Mouse (Mus musculus): ENCODE measurements around the gene U2af2.
A peak's percentile ranks its signal among the peaks of the same experiment; 100 is the strongest.
"Not testable (repeated sequence)": the region's sequence is repeated elsewhere in the genome, so short reads cannot be mapped to it uniquely, and the experiment has no call there.

U2af2 gene

GRCm38 (mm10) chr7:5061774-5062359 is at the start of gene U2af2:
TSS of gene U2af2 (plus strand) at chr7:5062143.
- DNase-seq (ENCODE audit: low read depth in 2 of 2, low spot score in 2 of 2) = peak; percentile 90

- DNase-seq (ENCODE audit: low read depth in 2 of 2, low spot score in 2 of 2) = no peak
These were observed 49.0 kb upstream of the U2af2 start for GRCm38 (mm10) chr7:5012681-5013513.

- peak; percentile 96 to 98 for DNase-seq (ENCODE audit: low read depth in 2 of 2, low spot score in 2 of 2)
These were observed 47.5 kb upstream of the U2af2 start, which contains the start of the genes Zfp524 and Fiz1 for GRCm38 (mm10) chr7:5014251-5015117. TSS of gene Zfp524 (plus strand) at chr7:5014415. TSS of gene Fiz1 (minus strand) at chr7:5014697.

GRCm38 (mm10) chr7:5015118-5016001 is 46.6 kb upstream of the U2af2 start, which contains the start of gene Gm44973:
TSS of gene Gm44973 (plus strand) at chr7:5015496.
- DNase-seq (ENCODE audit: low read depth in 2 of 2, low spot score in 2 of 2) = peak; percentile 82 to 89

GRCm38 (mm10) chr7:5016057-5016456 is 45.9 kb upstream of the U2af2 start:
- DNase-seq (ENCODE audit: low read depth in 2 of 2, low spot score in 2 of 2) = no peak

GRCm38 (mm10) chr7:5016920-5017319 is 45.0 kb upstream of the U2af2 start:
- DNase-seq (ENCODE audit: low read depth in 2 of 2, low spot score in 2 of 2) = no peak

GRCm38 (mm10) chr7:5017352-5017751 is 44.6 kb upstream of the U2af2 start:
- peak in 1 of 2 experiments; percentile 37 for DNase-seq (ENCODE audit: low read depth in 2 of 2, low spot score in 2 of 2)

GRCm38 (mm10) chr7:5017931-5018330 is 44.0 kb upstream of the U2af2 start:
- no peak for DNase-seq (ENCODE audit: low read depth in 2 of 2, low spot score in 2 of 2)

- not testable (repeated sequence) for DNase-seq (ENCODE audit: low read depth in 2 of 2, low spot score in 2 of 2)
These were observed 42.4 kb upstream of the U2af2 start for GRCm38 (mm10) chr7:5019576-5019975.

- DNase-seq (ENCODE audit: low read depth in 2 of 2, low spot score in 2 of 2) = peak; percentile 98 to 99
These were observed 41.8 kb upstream of the U2af2 start, which contains the start of the genes Zfp865 and Ccdc106 for GRCm38 (mm10) chr7:5020000-5020681. TSS of gene Zfp865 (plus strand) at chr7:5020376. TSS of gene Ccdc106 (plus strand) at chr7:5020553.

GRCm38 (mm10) chr7:5020685-5021084 is 41.3 kb upstream of the U2af2 start:
- no peak for DNase-seq (ENCODE audit: low read depth in 2 of 2, low spot score in 2 of 2)

GRCm38 (mm10) chr7:5021197-5021596 is 40.7 kb upstream of the U2af2 start:
- DNase-seq (ENCODE audit: low read depth in 2 of 2, low spot score in 2 of 2) = no peak

- no peak for DNase-seq (ENCODE audit: low read depth in 2 of 2, low spot score in 2 of 2)
These were observed 32.4 kb upstream of the U2af2 start for GRCm38 (mm10) chr7:5029543-5029942.

- DNase-seq (ENCODE audit: low read depth in 2 of 2, low spot score in 2 of 2) = no peak
These were observed 32.0 kb upstream of the U2af2 start for GRCm38 (mm10) chr7:5029946-5030345.

GRCm38 (mm10) chr7:5030554-5031275 is 31.2 kb upstream of the U2af2 start:
- no peak for DNase-seq (ENCODE audit: low read depth in 2 of 2, low spot score in 2 of 2)

GRCm38 (mm10) chr7:5031496-5031895 is 30.4 kb upstream of the U2af2 start:
- DNase-seq (ENCODE audit: low read depth in 2 of 2, low spot score in 2 of 2) = no peak

- DNase-seq (ENCODE audit: low read depth in 2 of 2, low spot score in 2 of 2) = no peak
These were observed 28.1 kb upstream of the U2af2 start, which contains the start of gene 4632433K11Rik for GRCm38 (mm10) chr7:5033818-5034217. TSS of gene 4632433K11Rik (plus strand) at chr7:5034118.

GRCm38 (mm10) chr7:5035628-5036027 is 26.3 kb upstream of the U2af2 start:
- DNase-seq (ENCODE audit: low read depth in 2 of 2, low spot score in 2 of 2) = no peak

- DNase-seq (ENCODE audit: low read depth in 2 of 2, low spot score in 2 of 2) = no peak
These were observed 25.8 kb upstream of the U2af2 start for GRCm38 (mm10) chr7:5036136-5036535.
